Mouse (Mus musculus): ENCODE measurements around the gene Ctr9. TPM values are rescaled to one million over a fixed set of nuclear protein-coding genes. Genes with fewer than 3 reads are reported as not detected.

Gene Ctr9
- 10 to 100 TPM; 37.1 to 39.5 TPM for total RNA-seq (2021)
- long read RNA-seq, experiment 1, full-length matches to known transcripts, result 22 of 29 reads
- long read RNA-seq, experiment 1, partial matches to known transcripts, result 2 of 29 reads
- long read RNA-seq, experiment 1, other reads (novel, unspliced or antisense), result 5 of 29 reads
- long read RNA-seq, experiment 2, full-length matches to known transcripts, result 16 of 25 reads
- long read RNA-seq, experiment 2, partial matches to known transcripts, result 5 of 25 reads
- long read RNA-seq, experiment 2, other reads (novel, unspliced or antisense), result 4 of 25 reads

GRCm38 (mm10) chr7:111028281-111029045, at the start of gene Ctr9:
TSS of gene Ctr9 (plus strand) at chr7:111028951.
- peak; percentile 91 to 94 for DNase-seq (ENCODE audit: low spot score in 2 of 2)

- DNase-seq (ENCODE audit: low spot score in 2 of 2), result no peak
Measured at GRCm38 (mm10) chr7:110981036-110981435, 47.7 kb upstream of the Ctr9 start.

GRCm38 (mm10) chr7:110982053-110982705, 46.6 kb upstream of the Ctr9 start, which contains the start of gene Mrvi1:
TSS of gene Mrvi1 (minus strand) at chr7:110982461.
- DNase-seq (ENCODE audit: low spot score in 2 of 2), result no peak

GRCm38 (mm10) chr7:110982764-110983163, 46.0 kb upstream of the Ctr9 start:
- peak in 1 of 2 experiments; percentile 46 for DNase-seq (ENCODE audit: low spot score in 2 of 2)

GRCm38 (mm10) chr7:110983621-110984020, 45.1 kb upstream of the Ctr9 start:
- DNase-seq (ENCODE audit: low spot score in 2 of 2), result no peak

GRCm38 (mm10) chr7:110985581-110986265, 43.0 kb upstream of the Ctr9 start:
- DNase-seq (ENCODE audit: low spot score in 2 of 2), result no peak

GRCm38 (mm10) chr7:110988081-110988480, 40.7 kb upstream of the Ctr9 start:
- DNase-seq (ENCODE audit: low spot score in 2 of 2), result peak; percentile 49 to 67

GRCm38 (mm10) chr7:110989286-110989879, 39.4 kb upstream of the Ctr9 start:
- no peak for DNase-seq (ENCODE audit: low spot score in 2 of 2)

GRCm38 (mm10) chr7:110990356-110991220, 38.2 kb upstream of the Ctr9 start:
- DNase-seq (ENCODE audit: low spot score in 2 of 2), result no peak

- no peak for DNase-seq (ENCODE audit: low spot score in 2 of 2)
Measured at GRCm38 (mm10) chr7:110991221-110991494, 37.6 kb upstream of the Ctr9 start.

GRCm38 (mm10) chr7:110998887-110999827, 29.6 kb upstream of the Ctr9 start:
- no peak for DNase-seq (ENCODE audit: low spot score in 2 of 2)

- DNase-seq (ENCODE audit: low spot score in 2 of 2), result no peak
Measured at GRCm38 (mm10) chr7:111004136-111004840, 24.5 kb upstream of the Ctr9 start.

GRCm38 (mm10) chr7:111014039-111014605, 14.6 kb upstream of the Ctr9 start:
- no peak for DNase-seq (ENCODE audit: low spot score in 2 of 2)

- peak; percentile 78 to 89 for DNase-seq (ENCODE audit: low spot score in 2 of 2)
Measured at GRCm38 (mm10) chr7:111014893-111015292, 13.9 kb upstream of the Ctr9 start.

- DNase-seq (ENCODE audit: low spot score in 2 of 2), result no peak
Measured at GRCm38 (mm10) chr7:111015731-111016130, 13.0 kb upstream of the Ctr9 start.

- DNase-seq (ENCODE audit: low spot score in 2 of 2), result no peak
Measured at GRCm38 (mm10) chr7:111016921-111017320, 11.8 kb upstream of the Ctr9 start.

- DNase-seq (ENCODE audit: low spot score in 2 of 2), result no peak
Measured at GRCm38 (mm10) chr7:111020814-111021213, 7.9 kb upstream of the Ctr9 start.

- no peak for DNase-seq (ENCODE audit: low spot score in 2 of 2)
Measured at GRCm38 (mm10) chr7:111024068-111024594, 4.6 kb upstream of the Ctr9 start.
